Mouse (Mus musculus) stomach, embryonic 16.5 days (tissue): ENCODE data around the gene Sall1. TPM values are rescaled to one million over a fixed set of nuclear protein-coding genes. Genes with fewer than 3 reads are reported as not detected.

Experiments used
- ATAC-seq: fragments of 200-750 bp; cut with Nextera tagmentation; 2 replicates; pipeline ENCODE4 v1.8.0; 2017; ENCODE audit warnings: moderate number of reproducible peaks, moderate TSS enrichment; ENCODE audit not compliant: insufficient read depth, low FRiP score
- H3K27ac ChIP-seq: fragments of 300-500 bp; sonication (generic); 2 replicates; pipeline ENCODE4 v1.5.1; 2014; ENCODE audit warnings: low read length
- H3K27me3 ChIP-seq: fragments of 300-500 bp; sonication (generic); 2 replicates; pipeline ENCODE4 v1.6.1; 2014; ENCODE audit warnings: low read length, control low read depth, mixed read lengths; ENCODE audit not compliant: control insufficient read depth, insufficient read depth
- H3K36me3 ChIP-seq: fragments of 300-500 bp; sonication (generic); 2 replicates; pipeline ENCODE4 v1.6.1; 2014; ENCODE audit warnings: low read length; ENCODE audit not compliant: control insufficient read depth, insufficient read depth
- H3K4me1 ChIP-seq: fragments of 300-500 bp; sonication (generic); 2 replicates; pipeline ENCODE4 v1.6.1; 2014; ENCODE audit warnings: low read length, control low read depth, mixed read lengths; ENCODE audit not compliant: control insufficient read depth, insufficient read depth
- H3K4me2 ChIP-seq: fragments of 300-500 bp; sonication (generic); 2 replicates; pipeline ENCODE4 v1.6.1; 2014; ENCODE audit warnings: low read depth, low read length, mixed read lengths
- H3K4me3 ChIP-seq: fragments of 300-500 bp; sonication (generic); replicated peaks from 2 replicates; pipeline ENCODE4 v1.5.1; 2014; ENCODE audit warnings: mild to moderate bottlenecking, low read length
- H3K9ac ChIP-seq: fragments of 300-500 bp; sonication (generic); 2 replicates; pipeline ENCODE4 v1.6.1; 2014; ENCODE audit warnings: low read length
- H3K9me3 ChIP-seq: fragments of 300-500 bp; sonication (generic); replicated peaks from 2 replicates; pipeline ENCODE4 v1.6.1; 2016; ENCODE audit warnings: low read length, control low read depth; ENCODE audit not compliant: control insufficient read depth
- WGBS: fragments of 180-500 bp; shearing (Covaris S2); extraction: QIAGEN DNeasy Blood & Tissue Kit; methylation state at CpG from one replicate; pipeline ENCODE4 v1.1.7; 2014; 5-methylcytosine and 5-hydroxymethylcytosine counted together
- microRNA-seq: library from miRNA; unstranded; fragments of <30 nt; microRNA quantifications from one replicate; pipeline ENCODE4, GENCODE M21; 2016
- polyA plus RNA-seq: library from polyadenylated mRNA; unstranded; fragments of >200 nt; fragmentation: Nextera tagmentation; extraction: Ambion mirVana; gene quantifications from 2 replicates; pipeline ENCODE4 v1.2.1, GENCODE M21; 2015

Gene Sall1
- polyA plus RNA-seq, 1 experiment from 2014 or later = 1.1 TPM

GRCm38 (mm10) chr8:88991176-88991575 lies 52.8 kb downstream of the Sall1 start:
- ATAC-seq = no peak
- H3K4me1 ChIP-seq = no peaks in the 10 kb centered on the region
- no peak overlapping the region for H3K27ac ChIP-seq
- no peak overlapping the region for H3K9ac ChIP-seq
- 47% methylated on average over 5 of the region's 5 CpGs for WGBS
- no peaks in the 10 kb centered on the region for H3K27me3 ChIP-seq
- no peaks in the 10 kb centered on the region for H3K36me3 ChIP-seq
- H3K4me3 ChIP-seq = no peak overlapping the region
- H3K9me3 ChIP-seq = no peaks in the 10 kb centered on the region
- H3K4me2 ChIP-seq = no peak overlapping the region

GRCm38 (mm10) chr8:88989002-88989401 lies 55.0 kb downstream of the Sall1 start:
- WGBS = 77% methylated on average over 3 of the region's 3 CpGs
- Histone ChIP-seq H3K27me3 (no peaks in the 10 kb centered on the region), H3K4me2 (no peak overlapping the region), H3K9me3 (no peaks in the 10 kb centered on the region), H3K9ac (no peak overlapping the region), H3K4me1 (no peaks in the 10 kb centered on the region), H3K36me3 (no peaks in the 10 kb centered on the region), H3K27ac (no peak overlapping the region), H3K4me3 (no peak overlapping the region)
- ATAC-seq = no peak

GRCm38 (mm10) chr8:88983468-88983867 lies 60.5 kb downstream of the Sall1 start:
- Histone ChIP-seq H3K4me3 (no peak overlapping the region), H3K27me3 (no peaks in the 10 kb centered on the region), H3K9me3 (no peaks in the 10 kb centered on the region), H3K4me1 (no peaks in the 10 kb centered on the region), H3K27ac (no peak overlapping the region), H3K4me2 (no peak overlapping the region), H3K36me3 (no peaks in the 10 kb centered on the region), H3K9ac (no peak overlapping the region)
- WGBS = 63% methylated on average over 5 of the region's 5 CpGs
- no peak for ATAC-seq

Small RNA genes lying within 50 kb of the gene (microRNA-seq; reads per million reads assigned to microRNA genes)
- gene Mir8110 = not detected
